Mouse (Mus musculus): ENCODE measurements around the gene Scamp1.

The Scamp1 gene

DNA sequence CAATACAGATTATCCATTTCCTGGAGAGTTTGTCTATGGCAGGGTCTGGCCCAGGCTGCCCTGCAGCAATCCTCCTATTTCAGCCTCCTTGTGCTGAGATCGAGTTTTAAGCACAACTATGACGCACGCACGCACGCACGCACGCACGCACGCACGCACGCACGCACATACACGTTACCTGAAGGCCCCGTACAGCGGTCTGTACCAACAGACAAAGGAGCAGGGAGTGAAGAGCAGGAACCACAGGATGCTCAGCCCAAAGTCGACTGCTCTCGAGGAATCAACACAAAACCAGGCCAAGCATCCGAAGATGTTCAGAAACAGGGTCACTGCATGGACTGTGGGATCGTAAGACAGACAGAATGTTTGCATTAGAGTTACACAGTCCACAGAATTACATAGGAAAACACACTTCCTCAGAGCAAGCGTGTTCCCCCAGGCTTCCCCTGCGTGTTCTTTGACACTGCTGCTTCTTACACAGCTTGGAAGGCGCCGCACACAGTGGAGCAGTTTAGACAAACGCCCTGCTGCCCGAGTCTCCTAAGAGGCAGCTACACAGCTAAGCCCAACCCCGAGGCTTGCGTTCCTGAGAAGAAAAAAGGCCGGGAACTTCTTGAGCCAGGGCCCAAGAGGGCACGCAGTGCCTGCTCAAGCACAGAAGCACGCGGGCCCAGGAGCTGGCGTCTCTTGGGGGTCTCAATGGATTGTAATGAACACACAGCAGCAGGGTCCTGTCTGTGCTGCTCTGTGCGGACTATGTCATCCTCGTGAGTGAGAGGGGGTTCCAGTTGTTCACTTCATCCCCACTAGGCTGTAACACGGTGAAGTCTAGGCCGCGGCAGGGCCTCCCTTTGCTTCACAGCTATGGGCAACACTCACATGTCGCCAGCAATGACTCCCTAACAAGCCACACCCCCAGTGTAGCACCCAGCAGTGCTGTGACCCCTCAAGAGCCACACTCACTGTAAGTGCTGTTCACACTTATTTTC lies 60.6 kb downstream of the Scamp1 start:
- DNase-seq (ENCODE audit: low spot score), result no peak

DNA sequence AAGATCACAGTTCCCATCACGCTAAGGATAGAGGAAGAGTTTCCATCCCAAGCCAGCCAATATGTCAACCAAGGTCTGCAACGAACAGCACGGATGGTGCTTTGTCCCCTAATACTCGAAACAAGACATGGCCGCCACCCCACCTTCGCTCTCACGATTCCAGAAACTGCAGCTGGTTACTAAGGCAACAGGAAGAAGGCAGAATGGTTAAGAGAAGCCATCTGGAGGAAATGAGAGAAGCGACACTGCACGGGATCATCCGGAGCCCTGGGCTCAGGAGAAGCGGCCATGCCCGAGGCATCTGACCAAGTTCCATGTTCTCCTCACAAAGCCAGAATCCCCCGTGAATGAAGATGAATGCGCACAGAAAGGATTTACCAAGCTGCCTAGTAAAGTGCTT lies 62.0 kb downstream of the Scamp1 start:
- no peak for DNase-seq (ENCODE audit: low spot score)

DNA sequence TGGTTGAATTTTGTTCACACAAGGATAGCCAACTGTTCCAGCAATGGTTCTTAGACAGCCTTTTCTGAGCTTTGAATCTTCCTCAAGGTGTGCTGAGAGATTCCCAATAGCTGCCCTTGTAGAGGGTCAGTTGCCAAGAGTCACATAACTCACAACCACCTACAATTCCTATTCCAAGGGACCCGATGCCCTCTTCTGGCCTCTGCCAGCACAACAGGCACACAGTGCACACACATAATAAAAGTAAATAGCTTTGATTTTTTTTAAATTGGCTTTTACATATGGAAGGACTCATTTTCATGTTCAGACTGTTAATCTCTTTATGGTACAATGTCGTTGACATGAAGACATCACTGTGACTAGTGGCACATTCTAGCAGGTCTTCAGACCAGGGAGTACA lies 72.9 kb downstream of the Scamp1 start:
- no peak for DNase-seq (ENCODE audit: low spot score)

DNA sequence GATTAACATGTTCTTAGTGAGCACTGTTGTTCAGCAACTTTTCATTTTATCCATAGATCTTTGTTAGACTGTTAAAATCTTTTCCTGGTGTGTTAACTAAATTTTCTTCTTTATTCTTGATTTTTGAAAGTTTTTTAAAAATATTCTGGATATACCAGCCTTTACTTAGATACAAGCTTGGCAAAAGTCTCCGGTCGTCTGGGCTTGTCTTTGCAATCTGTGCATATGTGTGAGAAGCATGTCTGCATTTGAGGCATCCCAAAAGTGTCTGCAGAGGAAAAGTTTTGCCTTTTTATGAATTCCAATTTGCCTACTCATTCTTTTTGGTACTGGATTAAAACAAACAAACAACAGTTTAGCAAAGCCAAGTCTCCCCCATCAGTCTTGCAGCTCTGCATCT lies 73.5 kb downstream of the Scamp1 start:
- no peak for DNase-seq (ENCODE audit: low spot score)

DNA sequence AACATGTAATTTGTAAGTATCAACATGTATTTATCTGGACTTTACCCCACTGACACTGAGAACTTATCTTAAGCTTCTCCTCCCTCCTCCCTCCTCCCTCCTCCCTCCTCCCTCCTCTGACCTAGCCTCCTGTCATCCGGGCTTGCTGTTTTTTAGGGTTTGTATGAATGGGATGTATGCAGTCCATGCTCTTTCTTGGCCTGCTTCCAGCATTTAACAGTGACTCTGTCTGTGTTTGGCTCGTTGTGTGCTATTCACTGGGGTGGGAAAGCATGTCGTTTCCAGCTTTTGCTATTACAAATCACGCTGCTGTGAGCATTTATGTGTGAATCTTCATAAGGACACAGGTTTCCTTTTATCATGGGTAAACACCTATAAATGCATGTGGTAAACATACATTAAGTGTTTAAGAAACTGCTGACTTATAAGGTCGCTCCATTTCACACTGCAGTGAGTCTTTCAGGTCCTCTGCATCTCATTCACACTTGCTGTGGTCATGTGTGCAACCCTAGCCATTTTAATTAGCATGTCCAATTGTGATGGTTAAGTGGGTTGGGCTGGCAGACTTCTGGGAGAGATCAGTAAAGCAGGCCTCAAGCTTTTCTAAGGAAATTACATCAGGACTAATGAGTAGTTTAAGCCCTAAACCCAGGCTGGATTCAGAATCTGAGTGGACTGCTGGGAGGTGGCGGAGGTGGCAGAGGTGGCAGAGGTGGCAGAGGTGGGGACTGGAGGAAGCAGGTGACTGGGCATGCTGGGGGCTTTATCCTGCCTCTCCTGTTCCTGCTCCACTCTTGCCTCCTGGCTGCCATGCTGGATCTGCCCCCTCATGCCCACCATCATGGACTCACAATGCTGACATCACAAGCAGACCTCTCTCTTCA lies 74.2 kb downstream of the Scamp1 start:
- no peak for DNase-seq (ENCODE audit: low spot score)

DNA sequence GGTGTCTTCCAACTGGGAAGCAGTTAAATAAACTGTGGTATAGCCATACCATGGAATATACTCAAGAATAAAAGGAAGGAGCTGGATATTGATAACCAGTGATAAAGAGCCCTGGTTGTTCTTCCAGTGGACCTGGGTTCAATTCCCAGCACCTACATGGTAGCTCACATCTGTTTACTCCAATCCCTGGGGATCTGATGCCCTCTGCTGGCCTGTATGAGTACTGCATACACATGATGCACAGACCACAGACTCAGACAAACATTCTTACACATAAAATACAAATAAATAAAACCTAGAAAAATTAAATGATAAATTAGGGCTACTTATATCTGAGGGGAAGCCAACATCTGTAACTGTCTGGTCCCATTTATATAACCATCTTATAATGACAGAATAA lies 76.8 kb downstream of the Scamp1 start:
- DNase-seq (ENCODE audit: low spot score), result no peak

DNA sequence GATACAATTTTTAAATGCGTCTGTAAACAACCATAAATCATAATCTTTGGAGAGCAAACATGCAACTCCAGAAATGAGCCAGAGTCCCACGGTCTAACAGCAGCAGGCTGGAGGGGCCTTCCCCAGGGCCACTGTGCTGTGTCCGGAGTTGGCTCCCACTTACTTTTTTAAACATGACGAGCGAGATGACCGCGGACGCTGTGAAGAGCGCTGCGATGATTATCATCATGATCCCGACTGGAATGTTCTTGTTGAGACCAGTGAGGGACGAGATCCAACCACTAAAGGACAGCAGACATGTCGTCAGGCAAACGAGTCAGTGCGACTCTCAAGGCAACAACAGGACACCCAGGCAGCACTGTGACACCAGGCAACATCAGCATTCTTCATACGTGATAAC lies 77.7 kb downstream of the Scamp1 start:
- no peak for DNase-seq (ENCODE audit: low spot score)

DNA sequence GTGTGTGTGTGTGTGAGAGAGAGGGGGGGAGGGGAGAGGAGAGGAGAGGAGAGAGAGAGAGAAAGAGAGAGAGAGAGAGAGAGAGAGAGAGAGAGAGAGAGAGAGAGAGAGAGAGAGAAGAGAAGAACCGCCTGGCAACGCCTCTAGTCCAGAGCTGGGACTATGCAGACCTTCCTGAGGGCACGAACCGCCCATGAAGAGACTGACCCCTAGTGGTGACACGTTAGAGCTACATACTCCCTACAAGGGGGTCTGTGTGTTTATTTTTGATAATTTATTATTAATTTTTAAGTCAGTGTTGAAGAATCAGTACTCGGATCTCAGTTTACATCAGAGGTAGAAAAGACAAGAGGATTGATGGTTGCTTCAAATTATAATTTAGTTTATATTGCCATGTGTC lies 80.4 kb downstream of the Scamp1 start:
- DNase-seq (ENCODE audit: low spot score), result peak; percentile 32

DNA sequence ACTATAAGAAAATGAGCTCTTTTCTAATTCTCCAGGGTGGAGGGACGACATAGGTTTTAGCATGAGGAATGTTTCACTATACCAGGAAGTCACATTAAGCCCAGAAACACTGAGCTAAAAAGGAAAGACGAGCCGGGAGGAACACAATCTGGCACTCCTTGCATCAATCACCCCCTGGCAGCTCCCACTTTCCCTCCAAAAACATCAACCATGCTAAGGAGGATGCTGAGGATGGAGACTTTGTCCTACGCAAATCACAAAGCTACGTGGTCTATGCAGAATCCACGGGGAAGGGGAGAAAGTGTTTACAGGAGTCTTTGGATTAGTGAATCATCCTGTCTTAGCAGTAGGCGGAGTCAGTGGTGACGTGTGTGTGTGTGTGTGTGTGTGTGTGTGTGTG lies 85.8 kb downstream of the Scamp1 start:
- no peak for DNase-seq (ENCODE audit: low spot score)

DNA sequence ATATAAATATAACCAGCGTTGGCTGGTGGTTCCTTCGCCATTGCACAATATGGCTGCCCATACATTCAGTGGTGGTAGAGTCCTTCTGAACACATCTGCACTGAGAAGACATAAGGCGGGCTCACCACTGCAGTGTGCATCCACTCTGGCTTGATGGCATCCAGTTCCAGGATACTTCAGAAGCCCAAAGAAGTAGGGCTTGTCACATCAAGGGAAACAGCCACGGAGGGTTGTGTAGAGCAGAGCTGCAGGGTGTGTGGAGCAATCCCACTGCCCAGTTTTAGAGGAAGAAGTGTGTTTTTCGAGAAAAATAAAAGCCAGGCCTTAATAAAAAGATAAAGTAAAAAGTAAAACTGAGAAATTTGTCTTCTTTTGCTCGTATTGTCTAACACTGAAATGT lies 87.0 kb downstream of the Scamp1 start:
- no peak for DNase-seq (ENCODE audit: low spot score)

DNA sequence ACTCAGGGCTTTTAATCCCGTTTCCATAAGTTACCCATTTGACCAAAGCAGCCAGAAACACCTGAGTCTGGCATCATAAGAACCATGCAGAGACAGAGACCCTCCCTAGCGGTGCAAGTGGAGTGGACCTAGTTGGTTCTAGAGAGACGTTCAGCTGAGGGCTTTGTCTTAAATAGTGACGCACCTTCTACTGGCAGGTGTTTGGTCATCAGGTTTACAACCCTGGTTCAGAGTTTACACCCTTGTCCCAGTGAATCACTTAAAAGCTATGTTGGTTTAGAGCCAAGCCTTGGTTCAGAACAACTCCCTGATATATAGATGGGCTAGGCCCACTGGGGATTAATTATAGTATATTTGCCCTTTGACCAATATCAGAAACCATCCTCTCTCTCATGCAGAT lies 92.4 kb downstream of the Scamp1 start:
- no peak for DNase-seq (ENCODE audit: low spot score)

DNA sequence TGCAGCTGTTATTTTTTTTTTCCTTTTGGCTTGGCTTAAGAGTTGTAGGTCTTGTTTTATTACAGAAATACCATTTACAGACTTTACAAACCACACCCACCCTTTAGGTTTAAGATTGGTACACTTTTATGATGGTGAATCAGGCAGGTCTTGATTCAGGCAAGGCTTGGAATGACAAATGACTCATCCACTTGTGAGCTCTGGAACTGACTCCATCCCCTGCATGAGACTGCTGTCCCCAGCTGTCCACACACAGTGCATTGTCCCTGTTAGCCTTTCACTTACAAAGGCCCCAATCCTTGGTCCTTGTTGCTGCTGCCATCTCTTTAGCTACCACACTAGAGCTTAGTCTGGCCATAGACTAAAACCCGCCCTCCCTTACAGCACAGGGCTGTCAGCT lies 95.3 kb downstream of the Scamp1 start:
- DNase-seq (ENCODE audit: low spot score), result no peak

DNA sequence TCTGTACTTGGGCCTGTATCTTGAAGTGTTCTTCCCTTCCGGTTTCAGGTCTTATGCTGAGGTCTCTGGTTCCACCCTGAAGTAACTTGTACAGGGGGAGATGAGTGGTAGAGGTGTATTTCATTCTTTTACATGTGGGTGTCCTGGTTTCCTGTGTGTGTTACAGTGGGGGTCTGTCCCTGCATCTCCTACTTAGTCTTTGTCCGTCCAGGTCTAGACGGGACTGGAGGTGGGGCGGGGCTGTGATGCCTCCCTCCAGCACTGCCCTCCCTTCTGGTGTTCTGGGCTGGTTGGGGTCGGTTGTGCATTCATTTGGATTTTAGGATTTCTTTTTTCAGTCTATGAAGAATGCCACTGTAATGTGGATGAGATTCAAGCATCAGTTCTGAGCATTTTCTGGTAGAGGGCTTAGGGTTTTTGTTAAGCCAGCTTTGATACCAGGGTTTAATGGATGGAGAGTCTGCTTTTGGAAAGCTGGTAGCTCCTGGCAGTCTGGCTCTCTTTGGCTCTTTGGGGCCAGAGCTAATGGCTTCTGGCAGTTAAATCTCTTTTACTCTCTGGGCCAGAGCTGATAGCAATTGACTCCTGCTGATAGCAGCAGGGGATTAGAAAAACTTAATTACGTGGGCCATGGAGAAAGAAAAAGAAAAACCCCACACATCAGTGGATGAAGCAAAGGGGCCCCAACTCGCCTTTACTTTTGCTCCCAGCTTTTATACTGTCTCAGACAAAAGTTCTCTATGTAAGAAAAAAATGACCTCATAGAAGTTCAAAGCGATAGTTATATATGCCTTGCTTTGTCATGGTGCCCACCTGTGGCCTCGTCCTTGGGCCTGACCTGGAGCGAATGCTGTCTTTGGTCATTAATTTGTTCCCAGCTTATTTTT lies 97.2 kb downstream of the Scamp1 start:
- no peak for DNase-seq (ENCODE audit: low spot score)

DNA sequence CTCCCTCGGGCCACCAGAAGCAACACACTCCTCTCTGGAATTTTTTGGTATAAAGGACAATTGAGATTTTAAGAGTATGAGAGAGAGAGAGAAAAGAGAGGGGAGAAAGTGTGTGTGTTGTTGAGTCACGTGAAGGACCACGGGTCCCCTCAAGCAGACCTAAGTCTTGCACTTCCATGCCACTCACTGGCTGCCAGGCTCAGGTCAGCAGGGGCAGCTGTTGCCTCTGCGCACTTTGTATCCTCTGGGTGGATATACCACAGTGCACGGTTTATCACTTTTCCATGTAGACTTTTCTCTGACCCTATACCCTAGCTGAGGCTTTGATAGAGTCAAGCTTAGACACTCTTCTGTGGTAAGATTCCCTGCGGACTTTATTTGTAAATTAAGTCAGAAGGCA lies 100.0 kb downstream of the Scamp1 start:
- DNase-seq (ENCODE audit: low spot score), result no peak

DNA sequence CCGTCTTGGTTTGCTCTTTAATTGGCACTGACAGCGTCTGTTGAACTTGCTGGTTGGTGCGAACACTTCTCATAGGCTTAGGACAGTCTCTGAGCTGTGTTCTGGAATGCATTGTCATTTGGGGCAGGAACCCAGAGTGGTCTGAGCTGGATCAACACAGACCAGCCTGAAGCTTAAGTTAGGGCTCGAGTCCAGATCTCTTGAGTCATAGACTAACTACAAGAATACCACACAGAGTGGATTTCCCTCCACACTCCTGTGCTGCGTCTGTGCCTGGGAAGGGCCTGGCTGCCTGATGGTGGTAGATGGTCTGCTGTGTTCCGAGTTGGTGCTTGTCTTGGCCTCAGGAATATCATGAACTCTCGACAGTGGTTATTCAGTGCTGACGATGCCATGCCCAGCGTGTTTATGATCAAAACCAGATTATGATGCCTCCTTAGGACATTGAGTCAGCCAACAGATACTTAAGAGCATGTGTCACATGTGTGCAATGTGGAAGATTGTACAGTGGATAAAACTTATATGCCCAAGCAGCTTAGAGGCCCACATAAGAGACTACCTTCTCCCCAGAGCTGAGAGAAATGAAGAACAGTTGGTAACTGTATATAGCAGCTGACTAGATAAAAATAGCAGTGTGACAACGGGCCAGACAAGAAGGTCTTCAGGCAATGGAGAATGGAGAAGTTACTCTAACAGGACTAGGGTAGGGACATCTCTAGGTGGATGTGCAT lies 100.8 kb downstream of the Scamp1 start:
- no peak for DNase-seq (ENCODE audit: low spot score)

DNA sequence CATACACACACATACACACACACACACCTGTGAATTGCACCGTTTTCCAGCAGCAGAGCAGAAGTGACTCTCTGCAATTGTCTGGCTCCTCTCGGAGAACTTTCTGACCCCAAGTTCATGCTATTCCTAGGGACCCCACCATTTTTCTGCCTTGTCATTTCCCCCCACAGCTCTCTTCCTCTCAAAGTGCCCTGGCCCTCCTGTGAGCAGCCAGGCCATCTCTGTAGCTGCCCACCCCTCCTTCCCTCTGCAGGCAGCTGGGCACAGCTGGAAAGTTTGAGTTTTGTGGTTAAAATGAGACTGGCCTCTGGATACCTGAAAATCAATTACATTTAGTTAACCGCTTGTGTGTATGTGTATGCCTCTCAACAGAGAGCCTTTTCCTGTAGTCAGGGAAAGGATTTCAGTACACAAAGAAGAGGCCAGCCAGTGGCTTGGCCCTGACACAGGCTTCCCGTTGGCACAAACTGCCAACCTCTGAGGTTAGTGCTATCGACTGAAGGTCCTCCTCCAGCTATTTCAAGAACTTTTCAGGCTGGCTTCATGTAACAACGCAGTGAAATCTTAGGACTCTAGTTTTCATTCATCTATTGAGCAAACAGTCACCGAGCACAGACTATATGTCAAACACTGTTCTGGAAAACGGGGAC lies 102.2 kb downstream of the Scamp1 start:
- no peak for DNase-seq (ENCODE audit: low spot score)

DNA sequence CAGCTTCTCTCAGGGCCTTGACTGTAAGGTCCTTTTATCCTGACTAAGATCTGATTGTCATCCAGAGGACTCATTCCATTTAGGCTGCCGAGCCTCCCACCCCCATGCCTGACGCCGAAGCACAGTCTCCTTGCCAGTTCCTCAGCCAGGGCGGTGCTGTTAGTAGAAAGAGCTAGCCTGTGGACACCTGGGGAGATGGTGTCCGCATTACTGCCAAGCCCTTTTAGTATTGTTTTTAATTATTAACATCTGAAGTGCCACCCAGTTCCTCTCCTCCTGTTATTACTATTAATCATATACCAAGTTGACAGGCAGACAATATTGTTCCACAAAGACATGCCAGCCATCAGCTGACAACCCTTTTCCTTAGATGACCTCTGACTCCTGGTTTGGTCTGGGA lies 103.6 kb downstream of the Scamp1 start:
- DNase-seq (ENCODE audit: low spot score), result no peak

DNA sequence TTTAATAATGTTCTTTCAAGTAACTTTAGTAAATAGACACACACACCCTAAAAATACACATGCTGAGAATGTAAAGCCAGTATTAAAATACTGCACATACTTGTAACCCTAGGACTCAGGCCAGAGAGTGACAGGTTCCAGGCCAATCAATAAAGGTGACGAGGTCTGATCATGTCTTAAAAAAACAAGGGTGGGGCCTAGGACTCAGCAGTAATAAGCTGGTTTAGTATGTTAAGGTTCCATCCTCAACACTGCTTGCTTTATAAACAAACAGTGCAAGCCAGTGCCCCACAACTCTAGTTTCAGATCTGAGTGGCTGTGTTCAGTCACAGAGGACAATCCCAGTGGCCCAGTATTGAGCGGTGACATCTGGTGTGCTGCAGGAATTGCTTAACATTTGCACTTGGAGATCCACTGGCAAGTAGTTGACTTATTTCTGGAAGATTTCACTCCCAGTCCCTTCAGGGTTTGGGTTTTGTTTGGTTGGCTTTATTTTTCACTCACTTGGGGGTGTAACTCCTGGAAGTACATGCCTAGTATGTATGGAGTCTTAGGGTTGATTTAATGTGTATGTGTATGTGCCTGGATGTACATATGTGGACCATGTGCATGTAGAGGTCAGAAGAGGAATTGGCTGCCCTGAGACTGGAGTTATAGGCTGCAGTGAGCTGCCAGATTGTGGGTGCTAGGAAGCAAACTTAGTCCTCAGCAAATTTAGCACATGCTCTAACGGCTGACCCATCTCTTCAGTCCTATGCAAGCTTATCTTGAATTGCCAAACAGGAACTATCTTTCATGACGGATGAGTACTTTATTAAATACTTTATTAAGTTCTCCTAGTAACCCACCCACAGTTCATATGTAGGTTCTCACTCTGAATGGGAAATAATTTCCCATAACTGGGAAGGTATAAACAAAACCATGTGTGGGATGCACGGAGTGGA lies 104.9 kb downstream of the Scamp1 start:
- no peak for DNase-seq (ENCODE audit: low spot score)

DNA sequence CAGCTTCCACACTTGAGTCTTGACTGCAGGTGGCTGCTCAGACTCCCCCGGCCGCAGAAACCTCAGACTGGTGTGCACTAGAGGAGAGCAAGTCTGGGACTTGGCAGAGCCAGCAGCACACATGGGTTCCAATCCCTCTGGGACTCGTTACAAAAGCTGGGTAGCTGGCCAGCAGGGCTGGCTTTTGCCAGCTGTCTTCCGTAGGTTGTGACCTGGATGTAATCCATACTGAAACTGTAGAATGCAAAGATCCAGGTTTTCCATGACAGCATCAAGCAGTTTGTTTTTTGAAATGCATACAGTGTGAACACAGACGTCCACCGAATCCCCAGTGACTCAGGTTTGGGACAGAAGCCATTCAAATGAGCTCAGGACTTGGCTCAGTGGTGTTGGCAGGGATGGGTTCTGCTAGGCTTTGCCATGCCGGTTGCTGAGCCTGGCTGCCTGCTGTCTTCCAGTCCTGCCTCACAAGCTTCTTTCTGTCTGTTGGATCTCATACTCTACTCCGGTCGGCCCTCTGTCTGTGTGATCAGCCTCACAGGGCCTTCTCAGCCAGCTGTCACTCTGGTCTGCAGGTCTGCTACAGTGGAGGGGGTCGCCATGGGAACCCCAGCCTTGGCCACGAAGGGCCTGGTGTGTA lies 107.1 kb downstream of the Scamp1 start:
- DNase-seq (ENCODE audit: low spot score), result no peak

All from ovary, postnatal 36 days (tissue).